Mouse (Mus musculus) embryonic facial prominence, embryonic 13.5 days (tissue): ENCODE data around the gene Pax8. TPM values are rescaled to one million over a fixed set of nuclear protein-coding genes. Genes with fewer than 3 reads are reported as not detected.

ENCODE experiments used
- ATAC-seq: fragments of 200-750 bp; cut with Nextera tagmentation; 2 replicates; pipeline ENCODE4 v1.8.0; 2017; ENCODE audit warnings: low read depth; ENCODE audit not compliant: insufficient number of reproducible peaks, insufficient read depth, low FRiP score, low TSS enrichment
- H3K27ac ChIP-seq: fragments of 300-500 bp; sonication (generic); 2 replicates; pipeline ENCODE4 v1.5.1; 2015; ENCODE audit warnings: moderate library complexity, mild to moderate bottlenecking, inconsistent platforms
- H3K27me3 ChIP-seq: fragments of 300-500 bp; sonication (generic); 2 replicates; pipeline ENCODE4 v1.6.1; 2015; ENCODE audit warnings: mild to moderate bottlenecking, inconsistent platforms
- H3K36me3 ChIP-seq: fragments of 300-500 bp; sonication (generic); 2 replicates; pipeline ENCODE4 v1.6.1; 2015; ENCODE audit warnings: mild to moderate bottlenecking, inconsistent platforms
- H3K4me1 ChIP-seq: fragments of 300-500 bp; sonication (generic); 2 replicates; pipeline ENCODE4 v1.6.1; 2015; ENCODE audit warnings: inconsistent platforms
- H3K4me2 ChIP-seq: fragments of 300-500 bp; sonication (generic); 2 replicates; pipeline ENCODE4 v1.6.1; 2015; ENCODE audit warnings: moderate library complexity, mild to moderate bottlenecking, inconsistent platforms
- H3K4me3 ChIP-seq: fragments of 300-500 bp; sonication (generic); 2 replicates; pipeline ENCODE4 v1.5.1; 2015; ENCODE audit warnings: mild to moderate bottlenecking, inconsistent platforms
- H3K9ac ChIP-seq: fragments of 300-500 bp; sonication (generic); 2 replicates; pipeline ENCODE4 v1.6.1; 2015; ENCODE audit warnings: mild to moderate bottlenecking, inconsistent platforms
- H3K9me3 ChIP-seq: fragments of 300-500 bp; sonication (generic); 2 replicates; pipeline ENCODE4 v1.6.1; 2016; ENCODE audit warnings: inconsistent platforms
- WGBS: fragments of 180-500 bp; shearing (Covaris S2); methylation state at CpG from one replicate; pipeline ENCODE4 v1.1.7; 2015; ENCODE audit warnings: mixed read lengths; 5-methylcytosine and 5-hydroxymethylcytosine counted together
- polyA plus RNA-seq: library from polyadenylated mRNA; unstranded; fragments of >200 nt; fragmentation: Nextera tagmentation; extraction: Ambion mirVana; gene quantifications from 2 replicates; pipeline ENCODE4 v1.2.1, GENCODE M21; 2015

Pax8 gene
- polyA plus RNA-seq, 1 experiment from 2014 or later = 0.34 TPM

DNA sequence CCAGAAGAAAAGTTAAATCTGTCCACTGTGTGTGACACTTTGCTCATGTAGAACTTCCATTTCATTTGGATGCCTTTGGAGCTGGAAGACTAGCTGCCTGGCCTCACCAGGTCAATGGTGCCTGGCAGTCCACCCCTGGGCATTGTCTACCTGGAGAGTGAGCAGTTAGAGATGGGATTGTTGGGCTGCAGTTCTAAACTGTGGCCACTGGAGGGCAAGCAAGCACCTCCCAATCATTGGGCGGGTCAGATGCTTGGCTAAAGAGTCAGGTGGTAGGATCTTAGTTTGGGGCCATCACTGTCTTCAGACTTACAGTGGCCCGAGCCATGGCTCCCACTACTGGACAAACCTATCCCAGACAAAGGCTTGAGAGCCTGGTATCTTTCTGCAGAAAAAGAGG is 66.2 kb downstream of the Pax8 start:
- Histone ChIP-seq H3K9me3 (no peaks in the 10 kb centered on the region), H3K27me3 (peaks cover 33% of the 10 kb centered on the region), H3K9ac (no peak overlapping the region), H3K4me1 (peaks cover 13% of the 10 kb centered on the region; the same call in 1 of the 2 replicates), H3K36me3 (no peaks in the 10 kb centered on the region), H3K4me3 (no peak overlapping the region), H3K4me2 (no peak overlapping the region), H3K27ac (no peak overlapping the region)
- no peak for ATAC-seq
- WGBS = 10% methylated on average over 2 of the region's 2 CpGs

DNA sequence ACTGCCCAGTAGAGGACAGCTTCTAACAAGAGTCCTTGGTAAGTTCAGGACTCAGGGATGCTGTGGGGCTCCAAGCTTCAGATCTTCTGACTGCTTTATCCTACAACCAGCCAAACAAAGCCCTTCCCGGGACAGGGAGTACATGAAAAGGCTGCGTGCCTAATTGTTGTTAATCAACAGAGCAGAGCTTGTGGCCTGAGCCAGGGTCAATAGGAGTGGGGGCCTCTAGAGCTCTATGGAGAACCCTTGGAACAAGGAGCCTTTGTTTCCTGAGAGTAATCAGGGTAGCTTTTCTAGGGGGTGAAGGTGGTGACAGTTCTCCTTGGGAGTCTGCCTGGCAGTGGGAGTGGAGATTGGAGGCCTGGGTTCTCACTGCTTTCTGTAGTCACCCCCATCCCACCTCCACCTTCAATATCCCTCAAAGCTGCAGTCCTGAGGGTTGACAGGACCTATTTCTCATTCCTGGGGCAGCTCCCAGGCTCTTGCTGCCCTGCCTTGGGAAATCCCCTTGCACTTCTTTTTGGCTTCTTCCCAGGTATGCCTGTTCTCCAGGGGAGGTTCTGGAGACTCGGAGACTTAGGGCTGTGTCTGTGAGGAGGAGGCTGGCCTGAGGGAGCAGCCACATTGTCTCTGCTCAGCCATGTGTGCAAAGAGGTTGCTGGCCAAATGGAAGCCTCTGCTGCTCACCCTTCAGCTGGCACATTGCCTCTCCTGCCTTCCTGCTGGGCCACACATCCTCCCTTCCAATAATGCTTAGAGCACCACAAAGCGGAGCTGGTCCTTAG is 67.5 kb downstream of the Pax8 start:
- 17% methylated on average over 4 of the region's 4 CpGs for WGBS
- Histone ChIP-seq H3K4me3 (no peak overlapping the region), H3K27ac (no peak overlapping the region), H3K9ac (no peak overlapping the region), H3K27me3 (peaks cover 38% of the 10 kb centered on the region), H3K36me3 (no peaks in the 10 kb centered on the region), H3K9me3 (no peaks in the 10 kb centered on the region), H3K4me1 (peaks cover 10% of the 10 kb centered on the region; the same call in 1 of the 2 replicates), H3K4me2 (no peak overlapping the region)
- ATAC-seq = no peak

DNA sequence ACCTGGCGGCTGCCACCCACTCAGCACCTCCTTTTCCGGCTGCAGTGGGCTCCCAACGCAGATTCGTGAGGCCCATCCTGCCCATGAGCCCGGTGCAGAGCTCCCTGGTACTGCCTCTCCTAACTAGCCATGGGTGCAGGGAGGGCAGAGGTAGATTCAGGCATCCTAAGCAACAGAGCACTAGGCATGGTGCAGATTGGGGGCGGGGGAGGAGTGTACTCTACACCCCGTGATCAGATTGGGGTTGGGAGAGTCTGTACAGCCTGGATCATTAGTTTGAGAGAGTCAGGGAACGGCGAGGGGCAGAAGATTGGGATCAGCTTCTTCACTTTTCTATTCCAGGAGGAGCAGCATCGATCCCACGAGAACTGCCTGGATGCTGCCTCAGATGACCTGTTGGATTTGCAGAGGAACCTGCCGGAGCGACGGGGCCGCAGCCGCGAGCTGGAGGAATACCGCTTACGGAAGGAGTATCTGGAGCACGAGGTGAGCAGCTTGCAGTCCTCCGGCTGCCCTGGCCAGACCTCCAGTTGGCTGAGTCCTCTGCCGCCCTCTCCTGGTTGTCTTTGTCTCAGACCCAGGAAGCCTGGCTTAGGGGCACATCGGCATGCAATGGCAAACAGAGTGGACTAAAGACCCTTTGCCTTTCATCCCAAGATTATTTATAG is 69.9 kb downstream of the Pax8 start:
- Histone ChIP-seq H3K4me1 (peaks cover 7% of the 10 kb centered on the region; the same call in 1 of the 2 replicates), H3K4me2 (peak overlapping the region; percentile 60), H3K9ac (peak overlapping the region; percentile 62), H3K27ac (no peak overlapping the region), H3K9me3 (no peaks in the 10 kb centered on the region), H3K27me3 (peaks cover 38% of the 10 kb centered on the region), H3K4me3 (peak overlapping the region; percentile 27), H3K36me3 (no peaks in the 10 kb centered on the region)
- ATAC-seq = peak; percentile 46; the same call in 1 of the 2 replicates
- WGBS = 8% methylated on average over 23 of the region's 23 CpGs

DNA sequence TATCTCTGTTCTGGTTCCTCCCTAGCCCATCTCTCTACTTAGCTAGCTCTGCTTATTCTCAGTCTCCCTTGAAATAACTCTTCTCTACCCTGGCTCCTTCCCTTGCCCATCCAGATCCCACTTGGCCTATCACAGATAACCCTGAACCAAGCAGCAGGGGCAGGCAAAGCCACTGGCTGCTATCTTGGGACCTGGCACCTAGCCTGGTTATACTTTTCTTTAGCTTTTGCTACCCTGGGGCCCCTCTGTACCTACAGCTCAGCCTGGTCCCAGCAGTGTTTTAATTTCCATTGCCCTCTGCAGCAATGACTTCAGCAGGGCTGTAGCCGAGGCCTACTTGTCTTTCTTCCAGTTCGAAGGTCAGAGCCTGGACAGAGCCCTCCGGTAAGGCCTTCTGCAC is 74.7 kb downstream of the Pax8 start:
- Histone ChIP-seq H3K36me3 (no peaks in the 10 kb centered on the region), H3K27ac (no peak overlapping the region), H3K27me3 (peaks cover 15% of the 10 kb centered on the region; the same call in 1 of the 2 replicates), H3K4me3 (no peak overlapping the region), H3K9me3 (no peaks in the 10 kb centered on the region), H3K9ac (no peak overlapping the region), H3K4me1 (peaks cover 7% of the 10 kb centered on the region; the same call in 1 of the 2 replicates), H3K4me2 (no peak overlapping the region)
- no peak for ATAC-seq
- WGBS = 87% methylated on average over 3 of the region's 3 CpGs

DNA sequence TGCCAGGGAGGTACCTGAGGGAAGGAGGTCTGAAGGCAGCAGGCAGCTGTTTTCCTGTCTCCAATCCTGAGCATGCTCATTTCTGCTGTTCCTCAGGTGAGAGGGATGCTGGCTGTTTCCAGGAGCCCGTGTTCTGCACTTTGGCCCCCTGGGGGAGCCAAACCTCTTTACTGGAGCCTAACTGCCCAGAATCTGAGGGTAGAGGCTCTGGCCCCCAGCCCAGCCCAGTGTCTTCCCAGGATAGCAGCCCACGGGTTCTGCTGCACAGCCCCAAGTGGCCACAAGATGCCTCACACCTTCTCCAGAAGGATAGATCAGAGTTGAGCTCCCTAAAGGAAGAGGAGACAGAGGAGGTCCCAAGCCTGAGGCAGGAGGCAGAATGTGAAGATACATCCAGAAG is 78.3 kb downstream of the Pax8 start:
- ATAC-seq = no peak
- Histone ChIP-seq H3K36me3 (no peaks in the 10 kb centered on the region), H3K27me3 (no peaks in the 10 kb centered on the region), H3K9me3 (no peaks in the 10 kb centered on the region), H3K9ac (no peak overlapping the region), H3K27ac (no peak overlapping the region), H3K4me1 (no peaks in the 10 kb centered on the region), H3K4me2 (no peak overlapping the region), H3K4me3 (no peak overlapping the region)
- WGBS = 14% methylated on average over 2 of the region's 2 CpGs

DNA sequence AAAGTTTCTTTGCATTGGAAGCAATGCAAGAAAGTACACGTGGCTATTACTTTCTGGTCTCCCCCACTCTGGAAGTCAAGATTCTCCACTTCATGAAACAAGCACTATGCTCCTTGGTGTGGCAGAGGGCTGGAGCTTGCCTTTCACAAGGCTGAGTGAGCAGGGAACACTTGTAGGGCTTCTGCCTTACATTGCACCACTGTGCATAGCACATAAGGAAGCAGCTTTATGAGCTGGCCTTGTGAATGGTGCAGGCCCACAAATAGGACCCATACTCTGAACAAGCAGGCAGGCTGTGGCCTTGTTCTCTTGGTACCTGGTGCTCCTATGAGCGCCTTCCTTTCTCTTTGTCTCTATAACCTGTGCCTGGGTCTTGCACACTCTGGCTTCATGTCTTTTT is 82.1 kb downstream of the Pax8 start:
- WGBS = 76% methylated on average over 2 of the region's 2 CpGs
- ATAC-seq = no peak
- Histone ChIP-seq H3K9ac (no peak overlapping the region), H3K27ac (no peak overlapping the region), H3K27me3 (no peaks in the 10 kb centered on the region), H3K4me2 (no peak overlapping the region), H3K4me1 (no peaks in the 10 kb centered on the region), H3K9me3 (no peaks in the 10 kb centered on the region), H3K36me3 (no peaks in the 10 kb centered on the region), H3K4me3 (no peak overlapping the region)

DNA sequence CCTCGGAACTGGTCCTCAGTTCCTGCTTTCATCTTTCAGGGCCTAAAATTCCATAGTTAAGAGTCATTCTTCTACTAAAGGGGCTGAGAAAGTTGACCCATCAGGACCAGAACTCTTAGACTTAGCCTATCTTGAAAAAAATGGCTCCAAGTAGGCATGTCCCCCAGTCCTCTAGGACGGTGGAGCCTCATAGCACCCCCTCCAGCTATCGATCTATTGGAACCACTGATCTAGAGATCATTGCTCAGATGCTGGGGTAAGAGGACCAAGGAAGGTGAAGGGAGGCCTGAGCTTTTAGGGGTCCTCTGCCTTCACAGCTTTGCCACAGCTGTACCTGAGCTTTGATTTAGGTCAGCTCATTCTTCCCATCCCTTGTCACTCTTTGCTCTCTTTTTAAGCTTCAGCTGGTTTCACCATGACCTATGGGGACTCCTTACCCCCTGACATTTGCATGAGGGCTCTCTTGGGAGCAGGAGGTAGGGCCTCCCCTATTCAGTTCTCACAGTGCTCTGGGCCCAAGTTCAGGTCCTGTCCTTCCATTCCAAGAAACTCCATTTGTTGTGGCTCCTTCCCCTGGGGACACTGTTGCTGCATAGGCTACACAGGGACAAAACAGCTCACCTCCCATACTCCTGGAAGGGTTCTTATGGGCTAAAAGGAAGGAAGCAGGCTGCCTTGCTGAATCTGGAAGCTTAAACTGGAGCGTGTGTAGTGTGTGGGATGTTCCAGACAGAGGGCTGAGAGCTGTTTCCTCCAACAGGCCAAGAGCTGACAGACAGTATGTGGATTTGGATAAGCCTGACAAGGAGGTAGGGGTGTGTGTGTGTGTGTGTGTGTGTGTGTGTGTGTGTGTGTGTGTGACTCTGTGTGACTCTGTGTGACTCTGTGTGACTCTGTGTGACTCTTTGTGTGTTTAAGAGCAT is 87.8 kb downstream of the Pax8 start:
- WGBS = 84% methylated on average over 4 of the region's 4 CpGs
- no peak overlapping the region for H3K4me2 ChIP-seq
- no peaks in the 10 kb centered on the region for H3K36me3 ChIP-seq
- no peak for ATAC-seq
- no peak overlapping the region for H3K4me3 ChIP-seq
- H3K27ac ChIP-seq = no peak overlapping the region
- no peaks in the 10 kb centered on the region for H3K9me3 ChIP-seq
- H3K4me1 ChIP-seq = no peaks in the 10 kb centered on the region
- no peaks in the 10 kb centered on the region for H3K27me3 ChIP-seq
- H3K9ac ChIP-seq = no peak overlapping the region

DNA sequence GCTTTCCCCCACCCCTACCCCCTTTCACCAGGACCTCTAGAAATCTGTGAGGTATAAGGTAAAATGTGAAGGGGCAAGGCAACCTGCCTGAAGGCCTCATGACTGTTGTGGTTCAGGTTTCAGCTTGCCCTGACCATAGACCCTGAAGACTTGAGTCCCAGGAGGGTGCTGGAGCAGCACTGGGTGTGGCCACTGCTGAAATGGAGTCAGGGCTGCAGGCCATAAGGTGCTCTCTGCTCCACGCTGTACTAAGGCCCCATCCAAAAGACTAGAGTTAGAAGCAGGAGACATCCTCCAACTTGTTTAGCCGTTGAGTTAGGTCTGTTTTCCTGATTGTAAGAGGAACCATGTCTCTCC is 88.5 kb downstream of the Pax8 start:
- H3K36me3 ChIP-seq = no peaks in the 10 kb centered on the region
- no peaks in the 10 kb centered on the region for H3K9me3 ChIP-seq
- H3K27ac ChIP-seq = no peak overlapping the region
- WGBS = 87% methylated on average over 2 of the region's 2 CpGs
- H3K9ac ChIP-seq = no peak overlapping the region
- no peaks in the 10 kb centered on the region for H3K4me1 ChIP-seq
- no peaks in the 10 kb centered on the region for H3K27me3 ChIP-seq
- H3K4me3 ChIP-seq = no peak overlapping the region
- ATAC-seq = no peak
- no peak overlapping the region for H3K4me2 ChIP-seq

DNA sequence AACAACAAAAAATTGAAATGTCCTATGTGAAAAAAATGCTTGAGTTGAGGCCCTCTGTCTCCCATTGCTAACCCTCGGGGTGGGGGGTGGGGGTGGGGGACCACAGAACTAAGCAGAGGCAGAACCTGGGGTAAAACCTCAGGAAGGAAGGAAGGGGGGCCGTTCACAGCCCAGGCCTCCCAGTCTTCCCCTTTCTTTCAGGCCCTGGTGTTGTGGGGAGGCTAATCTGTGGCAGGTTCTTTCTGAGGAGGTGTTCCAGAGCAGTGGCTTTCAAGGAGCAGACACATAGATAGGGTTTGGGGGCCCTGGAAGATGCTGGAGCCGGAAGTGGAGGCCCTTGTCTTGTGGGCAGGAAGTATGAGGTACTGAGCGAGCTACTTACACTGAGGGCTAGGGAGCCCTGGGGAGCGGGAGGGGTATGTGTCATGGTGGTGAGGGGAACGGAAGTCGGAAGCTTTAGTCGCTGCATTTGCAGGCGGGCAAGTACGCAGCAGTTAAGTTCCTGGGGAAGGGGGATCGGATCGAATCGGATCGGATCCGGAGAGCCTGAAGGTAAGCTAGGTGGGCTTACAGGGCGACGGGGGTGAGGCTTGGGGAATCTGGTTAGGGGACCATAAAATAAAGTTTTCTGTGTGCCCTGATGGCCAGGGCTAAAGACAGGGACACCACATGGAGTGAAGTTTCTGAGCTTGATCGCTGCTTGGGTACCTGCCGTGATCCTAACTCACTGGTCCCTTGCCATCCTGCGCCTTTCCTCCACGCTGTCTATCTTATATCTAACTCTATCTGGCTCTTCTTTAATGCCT is 89.0 kb downstream of the Pax8 start:
- Histone ChIP-seq H3K4me1 (no peaks in the 10 kb centered on the region), H3K27ac (no peak overlapping the region), H3K9me3 (no peaks in the 10 kb centered on the region), H3K36me3 (no peaks in the 10 kb centered on the region), H3K4me2 (no peak overlapping the region), H3K9ac (no peak overlapping the region), H3K27me3 (no peaks in the 10 kb centered on the region), H3K4me3 (no peak overlapping the region)
- 87% methylated on average over 21 of the region's 21 CpGs for WGBS
- no peak for ATAC-seq

DNA sequence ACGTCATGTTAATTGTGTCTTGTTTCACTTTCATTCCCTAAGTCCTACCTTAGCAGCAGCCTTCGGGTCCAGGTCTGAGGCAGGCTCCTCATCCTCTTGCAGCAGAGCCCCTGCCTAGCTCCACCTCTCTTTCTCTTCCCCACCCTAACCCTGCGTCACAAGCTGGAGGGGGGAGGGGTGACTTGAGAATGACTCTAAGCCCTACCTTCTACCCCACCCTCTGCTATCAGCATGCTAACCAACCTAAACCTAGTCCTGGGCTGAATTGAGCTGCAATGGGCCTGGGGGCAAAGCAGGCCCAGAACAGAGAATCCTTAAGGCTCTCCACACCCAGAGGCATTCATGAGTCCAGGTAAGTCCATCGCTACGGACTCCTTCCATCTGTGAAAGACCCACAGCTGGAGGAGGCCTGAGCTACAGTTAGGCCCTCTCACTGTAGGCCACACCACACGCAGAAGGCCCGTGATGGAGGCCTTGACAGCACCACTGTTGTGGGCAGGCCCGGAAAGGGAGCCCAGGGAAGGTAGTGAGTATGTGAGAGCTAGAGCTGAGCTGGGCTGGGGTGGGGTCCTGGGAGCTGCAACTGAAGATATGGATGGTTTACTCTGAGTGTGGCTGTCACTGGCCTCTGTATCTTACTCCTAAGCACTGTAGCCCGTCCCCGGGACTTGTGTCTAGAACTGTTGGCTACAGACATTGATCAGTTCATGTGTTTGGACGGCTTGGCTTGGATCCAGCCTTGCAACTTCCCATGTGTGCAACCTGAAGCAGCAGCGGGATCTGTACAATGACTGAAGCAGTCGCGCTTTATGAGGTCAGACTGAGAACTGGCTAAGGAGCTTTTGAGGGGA is 90.1 kb downstream of the Pax8 start:
- WGBS = 76% methylated on average over 14 of the region's 14 CpGs
- Histone ChIP-seq H3K4me3 (no peak overlapping the region), H3K4me2 (no peak overlapping the region), H3K36me3 (no peaks in the 10 kb centered on the region), H3K27me3 (no peaks in the 10 kb centered on the region), H3K4me1 (no peaks in the 10 kb centered on the region), H3K27ac (no peak overlapping the region), H3K9ac (no peak overlapping the region), H3K9me3 (no peaks in the 10 kb centered on the region)
- 0 out of 2 replicates have a peak, but pooled peaks have one; percentile 45 for ATAC-seq
